Mouse (Mus musculus) megakaryocyte-erythroid progenitor cell, adult 5-6 weeks (primary cell): Measurements from ENCODE around the gene Nudt22. TPM values are rescaled to one million over a fixed set of nuclear protein-coding genes. Genes with fewer than 3 reads are reported as not detected.

ENCODE experiments used
- ATAC-seq: replicated peaks from 2 replicates; pipeline ENCODE4 v1.8.0; 2016; ENCODE audit warnings: mild to moderate bottlenecking, inconsistent platforms; ENCODE audit not compliant: severe bottlenecking, poor library complexity, low FRiP score, low TSS enrichment
- total RNA-seq, 2 experiments: library from RNA; stranded (forward) in 1 of 2; stranded (reverse) in 1 of 2; fragments of 200-1000, 215-1000 nt in 1 of 2; fragments of >200 nt in 1 of 2; fragmentation: Nextera tagmentation in 1 of 2; gene quantifications; 2 replicates each; pipeline ENCODE4 v1.2.3; 2014 to 2017

The Nudt22 gene
- total RNA-seq (2014; fragmentation: Nextera tagmentation): 11.1 TPM in 2 replicates
- total RNA-seq (2017): 5.4 and 6.5 TPM in 2 replicates

- ATAC-seq: peak; percentile 66
Observed at GRCm38 (mm10) chr19:6996006-6996405, at the start of gene Nudt22, which contains the start of gene Trpt1. Nudt22 (minus strand) TSS chr19:6996117. Trpt1 (plus strand) TSS chr19:6996131.

- no peak for ATAC-seq
Observed at GRCm38 (mm10) chr19:7044706-7045105, 48.8 kb upstream of the Nudt22 start.

- no peak for ATAC-seq
Observed at GRCm38 (mm10) chr19:7044279-7044678, 48.4 kb upstream of the Nudt22 start.

GRCm38 (mm10) chr19:7041171-7041570, 45.3 kb upstream of the Nudt22 start:
- ATAC-seq: no peak

- 0 out of 2 replicates have a peak, but pooled peaks have one; percentile 14 for ATAC-seq
Observed at GRCm38 (mm10) chr19:7040637-7041130, 44.8 kb upstream of the Nudt22 start.

- peak; percentile 95 for ATAC-seq
Observed at GRCm38 (mm10) chr19:7039841-7040636, 44.1 kb upstream of the Nudt22 start, which contains the start of gene Stip1. Stip1 (minus strand) TSS chr19:7039967.

- 0 out of 2 replicates have a peak, but pooled peaks have one; percentile 9 for ATAC-seq
Observed at GRCm38 (mm10) chr19:7039088-7039720, 43.3 kb upstream of the Nudt22 start.

GRCm38 (mm10) chr19:7034006-7034405, 38.1 kb upstream of the Nudt22 start:
- no peak for ATAC-seq

GRCm38 (mm10) chr19:7029531-7029930, 33.6 kb upstream of the Nudt22 start:
- ATAC-seq: no peak

GRCm38 (mm10) chr19:7020224-7020641, 24.3 kb upstream of the Nudt22 start:
- ATAC-seq: peak; percentile 46

- peak; percentile 77 for ATAC-seq
Observed at GRCm38 (mm10) chr19:7019191-7019590, 23.3 kb upstream of the Nudt22 start, which contains the start of gene Fermt3. Fermt3 (minus strand) TSS chr19:7019469.

- no peak for ATAC-seq
Observed at GRCm38 (mm10) chr19:7018546-7018945, 22.6 kb upstream of the Nudt22 start.

GRCm38 (mm10) chr19:7017541-7018457, 21.9 kb upstream of the Nudt22 start:
- ATAC-seq: peak; percentile 80

- no peak for ATAC-seq
Observed at GRCm38 (mm10) chr19:7014481-7015135, 18.7 kb upstream of the Nudt22 start.

GRCm38 (mm10) chr19:7013984-7014383, 18.1 kb upstream of the Nudt22 start:
- ATAC-seq: no peak

- ATAC-seq: no peak
Observed at GRCm38 (mm10) chr19:7012426-7012825, 16.5 kb upstream of the Nudt22 start.

- no peak for ATAC-seq
Observed at GRCm38 (mm10) chr19:7006892-7007593, 11.1 kb upstream of the Nudt22 start.

GRCm38 (mm10) chr19:6999360-7000063, 3.6 kb upstream of the Nudt22 start:
- no peak for ATAC-seq
